Mouse (Mus musculus): ENCODE measurements at regions not wholly inside any gene's neighbourhood (a gene's known extent, or its start where the extent isn't known, plus 50 kb on each side); places are given as distances from the start of the nearest gene placed in this dataset.

DNA sequence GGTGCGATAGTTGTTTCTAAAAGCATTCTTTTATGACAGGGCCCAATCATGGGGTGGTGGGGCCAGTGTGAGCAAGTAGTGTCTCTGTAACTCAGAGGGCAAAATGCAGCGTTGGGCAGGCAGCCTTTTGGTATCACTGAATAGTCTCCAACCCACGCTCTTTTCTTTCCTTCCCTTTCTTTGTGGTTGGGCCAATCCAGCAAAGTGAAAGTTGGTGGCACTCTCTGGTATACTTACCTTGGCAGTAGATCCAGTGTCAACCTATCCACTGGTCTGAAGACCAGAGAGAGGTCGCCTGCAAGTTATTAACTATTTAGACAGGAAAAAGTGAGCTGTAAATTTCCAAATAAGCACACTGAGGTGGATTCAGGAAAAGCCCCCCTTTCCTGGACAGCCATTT, 287.8 kb downstream of the Spry2 start:
- TF ChIP-seq RCOR1 (conservative IDR thresholded peaks at IDR 0.05; ENCODE audit: low read depth, low read length) (no peak), CHD2 (IDR thresholded peaks at IDR 0.05; ENCODE audit: low read length) (no peak), HCFC1 (IDR thresholded peaks at IDR 0.05; ENCODE audit: low read depth, low read length) (no peak), SIN3A (IDR thresholded peaks at IDR 0.05; ENCODE audit: low read length) (no peak), PAX5 (IDR thresholded peaks at IDR 0.05; ENCODE audit: low read length) (no peak)
- no peaks in the 10 kb centered on the region for H3K27me3 ChIP-seq (replicated peaks)
- peaks cover 32% of the 10 kb centered on the region for H3K9me3 ChIP-seq (replicated peaks; ENCODE audit: low read length)
- H3K79me2 ChIP-seq (replicated peaks; ENCODE audit: control insufficient read depth, extremely low read depth, insufficient read depth, poor library complexity, severe bottlenecking), result no peaks in the 10 kb centered on the region
- H3K9ac ChIP-seq (ENCODE audit: insufficient read depth, low read depth), result no peak overlapping the region
- H3K36me3 ChIP-seq (replicated peaks in 1 of 2; ENCODE audit: control insufficient read depth in 1 of 2, insufficient read depth in 1 of 2, low read length in 1 of 2), result no peaks in the 10 kb centered on the region
- no peak overlapping the region for H3K4me2 ChIP-seq (ENCODE audit: insufficient read depth, low read depth, poor library complexity, severe bottlenecking)
- in situ Hi-C loops (cut with MboI; ENCODE audit: low pct_ligation_motif_present, low pct_unique_long_range_greater_than_20kb, low sequenced_read_pairs) (no loop called here), dilution Hi-C loops (cut with MboI; ENCODE audit: extremely low pct_ligation_motif_present, extremely low pct_unique_long_range_greater_than_20kb, low sequenced_read_pairs) (no loop called here)
- H3K4me3 ChIP-seq (replicated peaks in 1 of 3; ENCODE audit: low read depth in 2 of 3, low read length in 2 of 3, poor library complexity in 1 of 3), result no peak overlapping the region
- H3K27ac ChIP-seq (ENCODE audit: insufficient read depth, low read depth), result no peak overlapping the region
- peaks cover 0 to 9% of the 10 kb centered on the region in 2 experiments; a peak in 1 of 4 replicates for H3K4me1 ChIP-seq (ENCODE audit: control insufficient read depth in 1 of 2, insufficient read depth in 2 of 2)
- DNase-seq (ENCODE audit: extremely low read depth), result no peak

DNA sequence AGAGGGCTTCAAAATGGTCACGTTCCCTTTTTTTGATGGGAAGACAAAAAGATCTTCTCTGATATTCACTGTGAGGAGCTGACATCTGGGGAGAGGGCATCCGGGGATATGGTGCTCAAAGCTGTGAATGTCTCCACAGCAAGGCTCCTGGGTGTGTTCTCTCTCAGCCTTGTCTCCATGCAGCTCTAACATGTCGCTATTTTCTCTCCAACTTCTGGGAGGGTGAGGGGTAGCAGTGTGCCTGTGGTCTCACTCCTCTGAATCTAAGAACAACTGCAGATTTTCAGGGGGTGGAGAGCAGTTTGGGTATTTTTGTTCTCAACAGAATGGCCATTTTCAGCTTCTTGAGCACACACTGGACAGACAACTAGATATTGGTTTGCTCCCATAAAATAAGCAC, 290.1 kb downstream of the Spry2 start:
- Histone ChIP-seq H3K9me3 (replicated peaks; ENCODE audit: low read length) (peaks cover 32% of the 10 kb centered on the region), H3K4me3 (replicated peaks in 1 of 3; ENCODE audit: low read depth in 2 of 3, low read length in 2 of 3, poor library complexity in 1 of 3) (no peak overlapping the region), H3K4me2 (ENCODE audit: insufficient read depth, low read depth, poor library complexity, severe bottlenecking) (no peak overlapping the region), H3K27me3 (replicated peaks) (no peaks in the 10 kb centered on the region), H3K27ac (ENCODE audit: insufficient read depth, low read depth) (no peak overlapping the region), H3K9ac (ENCODE audit: insufficient read depth, low read depth) (no peak overlapping the region), H3K4me1 (ENCODE audit: control insufficient read depth in 1 of 2, insufficient read depth in 2 of 2) (no peaks in the 10 kb centered on the region), H3K79me2 (replicated peaks; ENCODE audit: control insufficient read depth, extremely low read depth, insufficient read depth, poor library complexity, severe bottlenecking) (no peaks in the 10 kb centered on the region), H3K36me3 (replicated peaks in 1 of 2; ENCODE audit: control insufficient read depth in 1 of 2, insufficient read depth in 1 of 2, low read length in 1 of 2) (no peaks in the 10 kb centered on the region)
- dilution Hi-C loops (cut with MboI; ENCODE audit: extremely low pct_ligation_motif_present, extremely low pct_unique_long_range_greater_than_20kb, low sequenced_read_pairs) (no loop called here), in situ Hi-C loops (cut with MboI; ENCODE audit: low pct_ligation_motif_present, low pct_unique_long_range_greater_than_20kb, low sequenced_read_pairs) (no loop called here)
- no peak for DNase-seq (ENCODE audit: extremely low read depth)
- TF ChIP-seq IRF4 (IDR thresholded peaks at IDR 0.05; ENCODE audit: low read depth, low read length), result no peak
- no peak for TF ChIP-seq GABPA (IDR thresholded peaks at IDR 0.05; ENCODE audit: insufficient replicate concordance, low read depth, low read length)
- TF ChIP-seq USF2 (conservative IDR thresholded peaks at IDR 0.05; ENCODE audit: low read depth, low read length), result no peak
- no peak for TF ChIP-seq MYC (IDR thresholded peaks at IDR 0.05; ENCODE audit: low read depth, low read length)
- TF ChIP-seq NRF1 (IDR thresholded peaks at IDR 0.05; ENCODE audit: low read depth, low read length), result no peak
- no peak for TF ChIP-seq UBTF (IDR thresholded peaks at IDR 0.05; ENCODE audit: low read depth, low read length)
- no peak for TF ChIP-seq ETS1 (conservative IDR thresholded peaks at IDR 0.05; ENCODE audit: low read depth, low read length)
- no peak for TF ChIP-seq RCOR1 (conservative IDR thresholded peaks at IDR 0.05; ENCODE audit: low read depth, low read length)
- no peak for TF ChIP-seq CHD2 (IDR thresholded peaks at IDR 0.05; ENCODE audit: low read length)
- TF ChIP-seq JUN (IDR thresholded peaks at IDR 0.05; ENCODE audit: insufficient read depth, low read depth, low read length), result no peak
- TF ChIP-seq SMC3 (IDR thresholded peaks at IDR 0.05; ENCODE audit: low read depth, low read length), result no peak
- no peak for TF ChIP-seq KAT2A (IDR thresholded peaks at IDR 0.05; ENCODE audit: insufficient replicate concordance, low read length)
- no peak for TF ChIP-seq ZNF384 (IDR thresholded peaks at IDR 0.05; ENCODE audit: low read depth, low read length)
- TF ChIP-seq POLR2AphosphoS2 (IDR thresholded peaks at IDR 0.05; ENCODE audit: low read depth, low read length), result no peak
- no peak for TF ChIP-seq ZMIZ1 (IDR thresholded peaks at IDR 0.05; ENCODE audit: low read depth, low read length)
- TF ChIP-seq JUND (conservative IDR thresholded peaks at IDR 0.05; ENCODE audit: low read depth, low read length), result no peak

Measured in CH12.LX (cell line).